Mouse (Mus musculus) cerebellum, adult 2 months (tissue): Measurements from ENCODE around the gene Spindoc. TPM values are rescaled to one million over a fixed set of nuclear protein-coding genes. Genes with fewer than 3 reads are reported as not detected.
A peak's percentile ranks its signal among the peaks of the same experiment; 100 is the strongest.

Source experiments
- DNase-seq, 2 experiments: peaks; one replicate each; pipeline ENCODE4 v3.0.0; 2021
- H3K27ac ChIP-seq: fragments of 200-500 bp; 2 replicates; pipeline ENCODE4 v1.5.1; 2012; ENCODE audit warnings: low read length, control low read depth, inconsistent platforms; ENCODE audit not compliant: insufficient read depth
- H3K27me3 ChIP-seq: fragments of 200-500 bp; 2 replicates; pipeline ENCODE4 v1.6.1; 2012; ENCODE audit warnings: inconsistent platforms, mild to moderate bottlenecking, low read length, moderate library complexity; ENCODE audit not compliant: control insufficient read depth, insufficient read depth
- H3K4me1 ChIP-seq: fragments of 200-500 bp; 2 replicates; pipeline ENCODE4 v1.6.1; 2011; ENCODE audit warnings: low read length; ENCODE audit not compliant: control insufficient read depth, insufficient read depth
- H3K4me3 ChIP-seq: fragments of 200-500 bp; replicated peaks from 2 replicates; pipeline ENCODE3; 2011; ENCODE audit warnings: mild to moderate bottlenecking, low read depth, low read length, control low read depth; ENCODE audit not compliant: insufficient read depth
- CTCF ChIP-seq: fragments of 200-500 bp; IDR thresholded peaks from 2 replicates; pipeline ENCODE4 v1.5.1; 2011; ENCODE audit warnings: low read depth, mild to moderate bottlenecking, control low read depth, low read length, moderate library complexity, borderline replicate concordance; ENCODE audit not compliant: insufficient read depth
- POLR2A ChIP-seq: fragments of 200-500 bp; IDR thresholded peaks from 2 replicates; pipeline ENCODE4 v1.6.1; 2011; ENCODE audit warnings: low read length, control low read depth, borderline replicate concordance; ENCODE audit not compliant: insufficient read depth
- WGBS: fragments of 180-500 bp; shearing (Covaris S2); methylation state at CpG from one replicate; pipeline ENCODE4 v1.1.7; 2018; 5-methylcytosine and 5-hydroxymethylcytosine counted together
- polyA plus RNA-seq: library from polyadenylated mRNA; depleted of rRNA; stranded (reverse); fragments of >200 nt; gene quantifications from 2 replicates; pipeline ENCODE4 v1.2.3, GENCODE M21; 2012; rRNA removed

The Spindoc gene
- 18.5 and 19.0 TPM in 2 replicates for polyA plus RNA-seq

- Histone ChIP-seq H3K4me1 (no peaks in the 10 kb centered on the region; the same call in 1 of the 2 replicates), H3K27ac (peak within 1 kb of the TSS; percentile 85), H3K4me3 (peak within 1 kb of the TSS; percentile 93), H3K27me3 (no peaks in the 10 kb centered on the region)
- WGBS = under 1% methylated on average over 52 of the region's 52 CpGs
- TF ChIP-seq CTCF (no peak), POLR2A (peak; percentile 50; the same call in 1 of the 2 replicates)
- DNase-seq = peak; percentile 98 to 100
Measured at GRCm38 (mm10) chr19:7382903-7383865, at the start of gene Spindoc. Spindoc (minus strand) TSS chr19:7382994.

GRCm38 (mm10) chr19:7425398-7425775 is 42.6 kb upstream of the Spindoc start:
- TF ChIP-seq POLR2A = no peak
- TF ChIP-seq CTCF = no peak
- WGBS = 40% methylated on average over 3 of the region's 3 CpGs
- DNase-seq = no peak
- Histone ChIP-seq H3K4me1 (no peaks in the 10 kb centered on the region), H3K27ac (no peak overlapping the region), H3K4me3 (no peak overlapping the region), H3K27me3 (no peaks in the 10 kb centered on the region)

- H3K4me3 ChIP-seq = no peak overlapping the region
- no peaks in the 10 kb centered on the region for H3K4me1 ChIP-seq
- no peak for TF ChIP-seq CTCF
- TF ChIP-seq POLR2A = no peak
- H3K27me3 ChIP-seq = no peaks in the 10 kb centered on the region
- H3K27ac ChIP-seq = no peak overlapping the region
- DNase-seq = no peak
- WGBS = 66% methylated on average over 8 of the region's 8 CpGs
Measured at GRCm38 (mm10) chr19:7424590-7425397, 42.0 kb upstream of the Spindoc start.

- H3K27me3 ChIP-seq = no peaks in the 10 kb centered on the region
- TF ChIP-seq POLR2A (no peak), CTCF (no peak)
- no peak overlapping the region for H3K4me3 ChIP-seq
- no peak for DNase-seq
- H3K27ac ChIP-seq = no peak overlapping the region
- H3K4me1 ChIP-seq = no peaks in the 10 kb centered on the region
- 63% methylated on average over 7 of the region's 7 CpGs for WGBS
Measured at GRCm38 (mm10) chr19:7424131-7424530, 41.3 kb upstream of the Spindoc start.

GRCm38 (mm10) chr19:7423656-7424030 is 40.8 kb upstream of the Spindoc start:
- Histone ChIP-seq H3K4me1 (no peaks in the 10 kb centered on the region), H3K27ac (no peak overlapping the region), H3K27me3 (no peaks in the 10 kb centered on the region), H3K4me3 (peak overlapping the region; percentile 61)
- TF ChIP-seq POLR2A (no peak), CTCF (no peak)
- whole genome bisulfite sequencing = 11% methylated on average over 16 of the region's 16 CpGs
- DNase-seq = no peak

- peak; percentile 84 to 88 for DNase-seq
- WGBS = 2% methylated on average over 51 of the region's 51 CpGs
- H3K27ac ChIP-seq = 0 out of 2 replicates have a peak overlapping the region, but pooled peaks have one; percentile 5
- H3K27me3 ChIP-seq = no peaks in the 10 kb centered on the region
- H3K4me1 ChIP-seq = no peaks in the 10 kb centered on the region
- peak overlapping the region; percentile 61 for H3K4me3 ChIP-seq
- TF ChIP-seq CTCF (no peak), POLR2A (0 out of 2 replicates have a peak, but pooled peaks have one; percentile 12)
Measured at GRCm38 (mm10) chr19:7423028-7423655, 40.3 kb upstream of the Spindoc start.

GRCm38 (mm10) chr19:7422656-7423027 is 39.8 kb upstream of the Spindoc start:
- H3K27me3 ChIP-seq = no peaks in the 10 kb centered on the region
- H3K4me3 ChIP-seq = peak overlapping the region; percentile 61
- 5% methylated on average over 35 of the region's 35 CpGs for WGBS
- no peaks in the 10 kb centered on the region for H3K4me1 ChIP-seq
- no peak overlapping the region for H3K27ac ChIP-seq
- TF ChIP-seq POLR2A (no peak), CTCF (no peak)
- no peak for DNase-seq
